Mouse (Mus musculus) megakaryocyte-erythroid progenitor cell, adult 5 weeks (primary cell): ENCODE measurements around the gene Ppa2. TPM values are rescaled to one million over a fixed set of nuclear protein-coding genes. Genes with fewer than 3 reads are reported as not detected.

Source experiments
- polyA plus RNA-seq: library from polyadenylated mRNA; stranded (reverse); fragments of >175 nt; gene quantifications from 2 replicates; pipeline ENCODE4 v1.2.3, GENCODE M21; 2012

Gene Ppa2
- polyA plus RNA-seq = 41.7 and 46.5 TPM in 2 replicates

DNA sequence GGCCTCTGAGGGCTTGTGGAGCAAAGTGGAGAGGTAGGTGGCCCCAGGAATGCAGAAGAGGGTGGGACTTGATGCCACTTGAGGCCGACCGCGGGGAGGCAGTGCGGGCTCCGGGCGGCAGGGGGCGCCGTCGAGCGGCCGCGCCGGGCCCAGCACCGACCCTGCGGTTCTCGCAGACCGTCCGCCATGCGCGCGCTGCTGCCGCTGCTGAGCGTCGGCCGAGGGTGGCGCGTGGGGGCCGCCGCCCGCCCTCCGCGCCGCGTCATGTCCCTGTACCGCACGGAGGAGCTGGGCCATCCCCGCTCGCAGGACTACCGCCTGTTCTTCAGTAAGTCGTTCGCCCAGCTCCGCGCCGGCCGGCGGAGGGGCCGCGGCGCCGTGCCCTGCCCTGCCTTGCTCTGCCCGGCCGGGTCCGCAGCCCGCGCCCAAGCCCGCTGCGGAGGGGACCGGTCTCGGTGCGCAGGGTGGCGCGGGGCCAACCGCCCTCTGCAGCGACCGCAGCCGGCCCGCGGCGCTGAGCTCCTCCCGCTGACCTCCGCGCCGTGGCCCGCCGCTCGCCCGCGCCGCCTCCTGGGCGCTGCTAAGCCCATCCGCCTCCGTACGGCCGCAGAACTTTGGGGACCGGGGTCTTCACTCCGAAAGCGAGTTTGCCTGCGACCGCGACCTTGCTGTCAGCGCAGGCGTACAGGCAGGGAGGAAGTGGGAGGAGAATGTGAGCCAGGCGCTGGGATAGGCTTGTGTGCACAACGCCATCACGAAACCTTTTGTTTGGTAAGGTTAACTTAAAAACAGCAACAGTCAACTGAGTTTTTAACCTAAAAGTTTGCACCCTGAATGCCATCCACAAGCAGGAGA, at the start of gene Ppa2:
Gene Ppa2 (plus strand): TSS at position 157 of the 855 bp plus-strand sequence.

Other genes with a start within 250 kb of the Ppa2 start
- gene Ints12, start 218.3 kb upstream of the Ppa2 start, polyA plus RNA-seq = 1.7 and 2.0 TPM in 2 replicates
- 8.7 and 10.0 TPM in 2 replicates for gene Gstcd, start 218.1 kb upstream of the Ppa2 start, polyA plus RNA-seq
- not detected in 2 replicates for gene Arhgef38, start 75.2 kb upstream of the Ppa2 start, polyA plus RNA-seq
- gene Tet2, start 235.0 kb downstream of the Ppa2 start, polyA plus RNA-seq = 8.9 and 14.5 TPM in 2 replicates